Mouse (Mus musculus): ENCODE data around the gene Nrip2. TPM values are rescaled to one million over a fixed set of nuclear protein-coding genes. Genes with fewer than 3 reads are reported as not detected.

Nrip2 gene
- polyA plus RNA-seq, 2 experiments from 2014 or later: 1.5 to 2.2 TPM

DNA sequence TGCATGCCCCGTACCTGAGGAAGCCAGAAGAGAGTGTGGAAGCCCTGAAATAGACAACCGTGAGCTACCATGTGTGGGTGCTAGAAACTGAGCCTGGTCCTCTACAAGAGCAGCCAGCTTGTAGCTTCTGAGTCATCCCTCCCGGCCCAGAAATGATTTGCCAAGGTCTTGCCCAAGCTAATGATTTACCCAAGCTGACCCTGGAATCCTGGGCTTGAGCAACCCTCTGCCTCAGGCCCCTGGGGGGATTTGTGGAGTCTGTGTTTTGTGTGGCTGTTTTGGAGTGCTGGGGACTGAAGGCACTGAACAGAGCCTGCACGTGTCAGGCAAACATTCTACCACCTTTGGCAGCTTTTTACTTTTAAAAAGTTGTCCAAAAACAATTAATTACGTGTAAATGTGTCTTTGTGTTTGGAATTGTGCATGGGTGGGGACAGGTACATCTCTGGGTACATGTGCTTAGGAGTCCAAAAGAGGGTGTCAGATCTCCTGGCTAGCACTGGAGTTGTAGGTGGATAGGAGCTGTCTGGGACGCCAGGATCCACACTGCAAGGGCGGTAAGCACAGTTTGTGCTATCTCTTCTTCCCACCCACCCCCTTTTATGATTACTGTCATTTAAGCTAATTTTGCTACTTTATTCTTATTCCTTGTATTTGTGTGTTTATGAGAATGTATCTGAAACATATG, 1.4 kb upstream of the Nrip2 start:
- ATAC-seq: no peak

DNA sequence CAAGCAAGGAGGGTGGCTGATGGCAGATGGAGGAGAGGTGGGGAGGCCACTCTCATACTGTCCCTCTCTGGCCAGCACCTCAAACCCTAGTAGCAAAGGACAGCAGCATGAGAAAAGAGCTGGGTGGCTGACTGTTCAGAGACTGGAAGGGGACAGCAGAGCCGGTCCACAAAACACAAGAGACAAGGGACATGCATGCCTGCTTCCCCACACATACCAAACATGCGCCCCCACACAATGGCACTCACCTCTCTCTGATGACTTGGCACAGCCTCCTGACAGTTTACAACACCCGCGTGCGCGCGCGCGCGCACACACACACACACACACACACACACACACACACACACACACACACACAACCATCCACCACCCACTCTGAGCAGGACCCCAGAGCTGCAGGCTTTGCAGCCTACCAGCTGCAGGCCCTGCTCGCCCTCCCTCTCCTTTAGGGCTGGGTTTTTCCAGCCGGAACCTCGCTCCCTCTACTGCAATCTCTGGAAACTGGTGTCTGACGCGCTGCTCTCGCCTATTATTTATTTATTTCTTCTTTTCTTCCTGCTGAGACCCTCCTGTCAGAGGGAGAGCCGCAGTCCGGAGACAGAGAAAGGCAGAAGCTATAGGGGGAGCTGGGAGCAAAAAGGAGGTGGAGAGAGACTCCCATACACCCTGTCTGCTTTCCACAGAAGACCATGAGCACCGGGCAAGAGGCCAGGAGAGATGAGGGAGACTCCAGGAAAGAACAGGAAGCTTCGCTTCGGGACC, 507 bp downstream of the Nrip2 start:
- ATAC-seq: no peak

- ATAC-seq: no peak
Observed at GRCm38 (mm10) chr6:128404708-128405107, 5.6 kb downstream of the Nrip2 start.

- no peak for ATAC-seq
Observed at GRCm38 (mm10) chr6:128408544-128409125, 9.5 kb downstream of the Nrip2 start.

DNA sequence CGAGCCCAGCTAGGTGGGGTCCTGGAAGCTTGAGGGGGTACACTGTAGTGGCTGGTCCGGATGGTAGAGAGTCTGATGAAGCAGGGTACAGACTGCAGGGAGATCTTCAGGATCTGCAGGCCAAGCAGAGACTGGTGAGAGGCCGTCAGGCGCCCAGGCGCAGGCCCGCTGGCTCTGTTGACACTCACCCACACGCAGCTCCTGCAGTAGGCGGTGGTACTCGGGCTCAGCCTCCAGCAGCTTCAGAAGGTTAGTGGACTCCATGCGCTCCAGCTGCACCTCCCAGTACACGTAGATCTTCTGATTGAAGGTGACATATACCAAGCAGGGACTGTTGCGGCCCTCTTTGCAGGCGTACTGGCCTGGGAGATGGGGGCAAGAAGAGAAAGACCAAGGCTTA, 11.2 kb downstream of the Nrip2 start:
- ATAC-seq: no peak

GRCm38 (mm10) chr6:128411115-128411514, 12.0 kb downstream of the Nrip2 start:
- ATAC-seq: peak; percentile 86

DNA sequence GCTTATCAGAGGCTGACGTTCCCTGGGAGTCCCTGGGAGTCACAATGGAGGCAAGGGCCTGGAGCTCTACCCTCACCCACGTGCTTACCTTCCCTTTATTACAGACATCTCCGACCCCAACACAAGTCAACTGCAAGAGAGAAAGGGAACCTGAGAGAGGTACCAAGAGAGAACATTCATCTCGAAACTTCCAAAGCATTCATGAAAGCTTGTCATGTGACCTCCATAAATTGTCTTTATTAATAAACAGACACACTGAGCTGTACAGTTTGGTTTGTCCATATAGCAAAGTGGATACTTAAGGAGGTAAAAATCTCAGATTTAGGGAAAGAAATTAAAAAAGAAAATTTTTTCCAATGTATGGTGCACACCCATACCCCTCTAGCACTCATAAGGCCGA, 17.1 kb downstream of the Nrip2 start:
- ATAC-seq: no peak

- no peak for ATAC-seq
Observed at GRCm38 (mm10) chr6:128418076-128418475, 19.0 kb downstream of the Nrip2 start.

DNA sequence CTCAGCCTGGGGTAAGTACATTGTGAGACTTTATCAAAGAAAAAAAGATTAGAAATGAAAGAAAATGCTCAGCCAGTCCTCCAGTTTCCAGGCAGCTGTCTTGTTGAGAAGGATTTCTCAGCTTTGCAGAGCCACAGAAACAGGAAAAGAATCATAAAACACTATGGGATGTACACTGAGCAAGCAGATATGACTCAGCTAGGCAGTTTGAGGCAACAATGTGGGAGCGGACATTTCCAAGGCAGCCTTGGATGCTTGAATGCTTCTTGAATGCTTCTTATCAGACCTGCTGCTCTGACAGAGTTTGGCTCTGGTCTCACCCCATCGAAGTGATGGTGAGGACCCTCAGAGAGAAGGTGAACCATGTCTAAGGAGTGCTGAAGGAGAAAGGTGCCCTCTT, 21.9 kb downstream of the Nrip2 start:
- ATAC-seq: no peak

DNA sequence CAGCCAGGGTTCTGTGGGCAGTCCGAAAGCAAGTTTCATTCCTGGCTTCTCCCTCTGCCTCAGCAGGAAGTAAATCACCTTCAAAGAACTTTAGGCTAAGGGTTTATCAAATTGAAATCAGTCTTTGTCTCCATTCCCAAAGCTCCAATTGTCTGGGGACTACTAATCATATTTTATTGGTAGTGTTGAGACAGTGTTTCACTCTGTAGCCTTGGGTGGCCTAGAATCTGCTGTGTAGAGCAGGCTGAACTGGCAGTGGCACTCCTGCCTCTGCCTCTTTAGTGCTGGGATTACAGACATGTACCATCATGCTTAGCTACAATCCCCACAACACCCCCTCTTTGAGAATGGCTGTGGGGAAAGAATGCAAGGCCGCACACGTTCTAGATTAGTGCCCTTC, 22.4 kb downstream of the Nrip2 start:
- ATAC-seq: no peak

DNA sequence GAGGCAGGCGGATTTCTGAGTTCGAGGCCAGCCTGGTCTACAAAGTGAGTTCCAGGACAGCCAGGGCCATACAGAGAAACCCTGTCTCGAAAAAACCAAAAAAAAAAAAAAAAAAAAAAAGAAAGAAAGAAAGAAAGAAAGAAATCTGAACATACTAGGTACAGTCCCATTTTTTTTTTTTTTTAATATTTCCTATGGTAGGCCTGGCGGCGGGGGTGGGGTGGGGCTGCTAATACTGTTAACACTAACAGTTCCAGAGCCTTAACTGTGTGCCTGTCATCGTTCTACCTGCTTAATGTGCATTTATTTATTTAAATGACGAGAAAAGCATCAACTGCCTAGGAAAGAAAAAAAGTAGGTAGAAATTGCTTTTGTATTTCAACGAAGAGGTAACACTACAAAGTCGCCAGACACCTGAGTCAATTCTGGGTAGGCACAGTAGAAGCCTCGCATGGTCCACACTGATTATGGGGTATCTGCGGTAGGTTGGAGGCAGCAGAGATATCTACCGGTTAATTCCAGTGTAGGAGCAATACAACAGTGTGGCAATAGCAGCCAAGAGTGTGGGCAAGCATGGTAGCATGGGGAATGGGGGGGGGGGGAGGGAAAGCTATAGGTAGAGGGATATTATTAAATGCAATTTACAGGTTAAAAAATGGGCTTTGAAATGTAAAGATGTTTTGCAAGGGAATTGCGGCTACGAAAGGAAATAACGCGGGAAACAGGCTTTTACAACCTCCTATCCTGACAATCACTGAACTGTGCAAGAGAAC, 24.6 kb downstream of the Nrip2 start:
- ATAC-seq: no peak

DNA sequence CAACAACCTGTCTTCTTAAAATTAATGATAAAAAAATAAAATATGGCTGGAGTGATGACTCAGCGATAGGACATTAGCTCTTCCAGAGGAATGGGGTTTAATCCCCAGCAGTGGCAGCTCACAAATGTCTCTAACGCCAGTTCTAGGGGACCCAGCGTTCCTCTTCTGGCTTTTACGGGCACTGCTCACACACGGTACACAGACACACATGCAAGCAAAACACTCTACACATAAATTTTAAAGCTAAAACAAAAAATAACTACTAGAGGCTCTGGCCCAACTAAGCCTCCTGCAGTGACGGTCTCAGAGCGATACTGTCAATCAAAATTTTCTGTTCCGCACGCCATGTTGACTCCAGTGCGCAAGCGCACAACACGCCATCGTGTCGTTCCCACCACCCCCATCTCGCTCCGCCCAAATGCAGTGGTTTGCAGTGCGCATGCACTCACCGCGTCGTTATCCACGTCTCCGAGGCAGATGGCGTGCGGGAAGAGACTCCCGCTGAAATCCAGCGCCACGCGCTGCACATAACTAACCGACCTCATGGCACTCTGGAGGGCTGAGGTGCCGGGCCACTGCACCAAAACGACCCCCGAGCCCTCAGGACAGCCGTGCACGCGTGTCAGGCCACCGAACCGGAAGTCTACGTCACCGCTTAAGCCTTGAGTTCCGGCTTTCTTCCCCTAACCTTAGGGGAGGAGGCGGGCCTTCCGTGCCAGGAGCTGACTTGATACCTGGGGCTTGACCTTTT, 25.3 kb downstream of the Nrip2 start, which contains the start of gene Itfg2:
Gene Itfg2 (minus strand): TSS at position 663 of the 751 bp plus-strand sequence.
- peak; percentile 93 for ATAC-seq

GRCm38 (mm10) chr6:128425046-128425445, 25.9 kb downstream of the Nrip2 start:
- ATAC-seq: peak; percentile 2

GRCm38 (mm10) chr6:128427571-128427970, 28.5 kb downstream of the Nrip2 start:
- ATAC-seq: no peak

GRCm38 (mm10) chr6:128429300-128429699, 30.2 kb downstream of the Nrip2 start:
- ATAC-seq: no peak

GRCm38 (mm10) chr6:128429826-128430225, 30.7 kb downstream of the Nrip2 start:
- no peak for ATAC-seq

GRCm38 (mm10) chr6:128432356-128432915, 33.3 kb downstream of the Nrip2 start:
- no peak for ATAC-seq

DNA sequence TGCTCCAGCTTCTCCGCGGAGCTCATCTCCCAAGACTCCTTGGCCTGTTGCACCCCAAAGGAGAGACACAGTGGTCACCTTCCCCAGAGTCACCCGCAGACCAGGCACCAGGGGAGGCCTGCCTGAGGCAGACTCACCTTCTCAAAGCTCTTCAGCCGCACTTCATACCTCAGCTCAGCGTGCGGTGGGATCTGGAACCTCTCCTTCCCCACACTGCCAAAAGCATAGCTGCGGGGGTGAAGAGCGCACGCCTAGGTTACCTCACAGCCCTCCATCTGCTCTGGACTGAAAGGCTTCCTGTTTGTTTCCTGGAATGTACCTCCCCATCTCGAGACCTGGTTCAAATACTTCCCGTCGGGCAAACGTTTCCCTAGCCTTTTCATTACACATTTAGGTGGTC, 34.5 kb downstream of the Nrip2 start:
- no peak for ATAC-seq

DNA sequence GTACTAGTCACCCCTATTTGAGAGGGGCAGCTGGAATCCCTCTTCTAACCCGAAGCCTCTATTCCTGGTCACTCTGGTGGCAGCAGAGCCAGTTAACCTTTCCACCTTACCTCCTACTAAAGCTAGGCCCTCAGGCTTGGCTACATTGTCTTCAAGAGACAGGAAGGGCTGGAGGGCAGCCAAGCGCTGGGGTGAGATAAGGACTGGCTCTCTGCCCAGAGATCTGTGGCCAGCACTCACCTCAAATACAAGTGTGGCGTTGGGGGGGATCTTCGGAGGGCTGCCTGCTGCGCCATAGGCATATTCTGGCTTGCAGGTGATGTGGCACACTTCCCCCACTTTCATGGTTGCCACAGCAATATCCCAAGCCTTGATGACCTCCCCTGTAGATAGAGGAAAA, 36.4 kb downstream of the Nrip2 start:
- ATAC-seq: no peak

- ATAC-seq: no peak
Observed at GRCm38 (mm10) chr6:128436356-128437005, 37.4 kb downstream of the Nrip2 start.

DNA sequence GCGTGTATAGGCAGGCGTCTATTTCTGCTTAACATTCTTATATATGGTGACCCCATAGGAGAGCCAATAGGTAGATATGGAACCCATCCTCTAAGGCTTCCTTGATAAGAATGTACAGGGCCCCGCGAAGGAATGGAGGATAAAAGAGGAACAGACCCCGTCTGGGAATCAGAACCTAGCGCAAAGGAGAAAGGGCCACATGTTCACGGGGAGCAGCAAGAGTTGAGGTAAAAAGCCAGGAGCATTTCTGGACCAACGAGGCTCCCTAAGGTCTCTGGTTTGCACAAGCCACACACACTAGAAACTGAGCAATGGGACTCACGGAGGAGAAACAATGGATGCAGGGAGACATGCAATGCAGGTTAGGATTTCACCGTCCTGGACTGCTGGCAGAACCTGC, 38.2 kb downstream of the Nrip2 start:
- ATAC-seq: no peak
